11 mouse cellular contexts compared by ENCODE assay signal in genomic region chr15:54164350-54164749, GRCm38 (mm10).
DNase-seq lines count a peak whose midpoint lies in the region; ATAC-seq and TF ChIP-seq lines count a peak whose summit lies in the region.
"Had no signal": no experiment of that assay in that cellular context is flagged by ENCODE, and none has a peak within 500 bp of the region (broad histone marks: within the 10 kb centered on the region; RNA-seq: fewer than 3 reads in every experiment).

No protein-coding gene starts in this region.

- no peaks in the 10 kb centered on the region for H3K4me1 ChIP-seq in liver, adult 2 months (ENCODE audit: control insufficient read depth, insufficient read depth, low read length)
- peaks cover 5% of the 10 kb centered on the region; the same call in 1 of the 2 replicates for H3K4me1 ChIP-seq in intestine, embryonic 16.5 days (ENCODE audit: control insufficient read depth, insufficient read depth, low read length)

- peak; percentile 12 for DNase-seq in liver, adult 2 months (ENCODE audit: extremely low read depth, low read depth, low spot score)
- no peak for DNase-seq in liver
- DNase-seq in adrenal gland, adult 2 months: peak; percentile 55
- DNase-seq in mesoderm, embryonic 11.5 days (ENCODE audit: low read depth, low spot score): peak; percentile 41
- DNase-seq in heart, adult 11 months: no peak
- DNase-seq in heart, adult 8-10 months (ENCODE audit: low spot score): no peak
- DNase-seq: cerebellum, adult 9-11 months; gastrocnemius, postnatal 10 days; heart, postnatal 14 days; retina, postnatal 1 day had no signal

- H3K36me3 ChIP-seq in liver, adult 2 months (ENCODE audit: control insufficient read depth, insufficient read depth, low read length): no peaks in the 10 kb centered on the region
- H3K36me3 ChIP-seq in intestine, embryonic 16.5 days (ENCODE audit: control insufficient read depth, insufficient read depth, low read length): no peaks in the 10 kb centered on the region

- H3K9me3 ChIP-seq in intestine, embryonic 16.5 days (ENCODE audit: control insufficient read depth, low read length): no peaks in the 10 kb centered on the region

- no peak overlapping the region for H3K4me3 ChIP-seq in liver, adult 2 months (ENCODE audit: insufficient read depth, low read depth, low read length)
- H3K4me3 ChIP-seq in intestine, embryonic 16.5 days (ENCODE audit: low read length): no peak overlapping the region

- H3K27me3 ChIP-seq in liver, adult 2 months (ENCODE audit: control insufficient read depth, insufficient read depth, low read length): no peaks in the 10 kb centered on the region
- H3K27me3 ChIP-seq in intestine, embryonic 16.5 days (replicated peaks; ENCODE audit: control insufficient read depth, insufficient read depth, low read length): no peaks in the 10 kb centered on the region

- no peak overlapping the region for H3K9ac ChIP-seq in liver, adult 2 months (ENCODE audit: low read depth, low read length)
- no peak overlapping the region for H3K9ac ChIP-seq in intestine, embryonic 16.5 days (ENCODE audit: low read depth, low read length)

- H3K79me2 ChIP-seq in liver, adult 2 months (ENCODE audit: control insufficient read depth, insufficient read depth, low read length): no peaks in the 10 kb centered on the region

- 52% methylated on average over 1 of the region's 1 CpGs for WGBS in liver, adult 2 months
- WGBS in intestine, embryonic 16.5 days: 36% methylated on average over 1 of the region's 1 CpGs

- TF ChIP-seq POLR2A in liver, adult 2 months (IDR thresholded peaks at IDR 0.05; ENCODE audit: extremely low read depth, insufficient read depth, low read length): no peak

- no peak overlapping the region for H3K27ac ChIP-seq in liver, adult 2 months (replicated peaks; ENCODE audit: insufficient read depth, low read depth, low read length)
- H3K27ac ChIP-seq in intestine, embryonic 16.5 days (ENCODE audit: low read length): no peak overlapping the region

- TF ChIP-seq CTCF in liver, adult 2 months (IDR thresholded peaks at IDR 0.05; ENCODE audit: low read depth, low read length): no peak

- H3K4me2 ChIP-seq in intestine, embryonic 16.5 days (ENCODE audit: low read depth, low read length): no peak overlapping the region

- peak; percentile 95 for ATAC-seq in intestine, embryonic 16.5 days

Comparison
In these comparisons a context has a peak if more than half of its experiments do, and no peak if none do; other contexts are left out.
1. DNase-seq: peak in liver, adult 2 months (single experiment), adrenal gland, adult 2 months (single experiment) and mesoderm, embryonic 11.5 days (single experiment); none in liver (single experiment), heart, adult 11 months (single experiment) and heart, adult 8-10 months (single experiment).